Mouse (Mus musculus): ENCODE data around the gene Wasf3.

DNA sequence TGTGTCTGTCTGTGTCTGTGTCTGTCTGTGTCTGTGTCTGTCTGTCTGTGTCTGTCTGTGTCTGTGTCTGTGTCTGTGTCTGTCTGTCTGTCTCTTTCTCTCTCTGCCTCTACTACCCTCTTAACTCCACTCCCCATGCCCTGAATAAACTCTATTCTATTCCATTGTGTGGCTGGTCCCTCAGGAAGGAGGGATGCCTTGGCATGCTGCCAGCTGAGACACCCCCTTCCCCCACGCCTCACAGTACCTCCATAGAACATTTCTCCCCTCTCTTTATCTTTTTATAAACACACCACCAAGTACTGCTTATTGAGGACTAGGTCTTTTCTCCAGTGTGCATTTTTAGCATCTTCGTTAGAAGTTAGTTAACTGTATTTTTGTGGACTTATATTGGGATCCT is 16.4 kb upstream of the Wasf3 start:
- TF ChIP-seq EP300 (IDR thresholded peaks at IDR 0.05; ENCODE audit: insufficient read depth, low read depth, low read length) (no peak), POLR2A (IDR thresholded peaks at IDR 0.05; ENCODE audit: insufficient read depth, low read depth, low read length) (no peak), CTCF (IDR thresholded peaks at IDR 0.05) (no peak)

All from heart, adult 2 months (tissue).